Mouse (Mus musculus) forebrain, embryonic 14.5 days (tissue): Measurements from ENCODE around the gene Fgfr2. TPM values are rescaled to one million over a fixed set of nuclear protein-coding genes. Genes with fewer than 3 reads are reported as not detected.
A peak's percentile ranks its signal among the peaks of the same experiment; 100 is the strongest.

Experiments
- ATAC-seq: fragments of 200-750 bp; cut with Nextera tagmentation; 2 replicates; pipeline ENCODE4 v1.8.0; 2017; ENCODE audit warnings: mild to moderate bottlenecking, moderate library complexity
- DNase-seq: peaks from one replicate; pipeline ENCODE4 v3.0.0-alpha.2; 2015; ENCODE audit warnings: low spot score
- H3K27ac ChIP-seq: fragments of 300-500 bp; sonication (generic); 2 replicates; pipeline ENCODE4 v1.5.1; 2014; ENCODE audit warnings: low read depth, mild to moderate bottlenecking, control low read depth, low read length, moderate library complexity
- H3K27me3 ChIP-seq: fragments of 300-500 bp; sonication (generic); replicated peaks from 2 replicates; pipeline ENCODE4 v1.6.1; 2014; ENCODE audit warnings: low read length, control low read depth, mixed read lengths; ENCODE audit not compliant: control insufficient read depth, insufficient read depth
- H3K36me3 ChIP-seq: fragments of 300-500 bp; sonication (generic); 2 replicates; pipeline ENCODE4 v1.6.1; 2014; ENCODE audit warnings: low read length, control low read depth; ENCODE audit not compliant: control insufficient read depth, insufficient read depth
- H3K4me1 ChIP-seq: fragments of 300-500 bp; sonication (generic); 2 replicates; pipeline ENCODE4 v1.6.1; 2014; ENCODE audit warnings: antibody characterized with exemption, low read length, control low read depth; ENCODE audit not compliant: control insufficient read depth, insufficient read depth
- H3K4me2 ChIP-seq: fragments of 300-500 bp; sonication (generic); 2 replicates; pipeline ENCODE4 v1.6.1; 2014; ENCODE audit warnings: mild to moderate bottlenecking, control low read depth, low read length
- H3K4me3 ChIP-seq: fragments of 300-500 bp; sonication (generic); 2 replicates; pipeline ENCODE4 v1.5.1; 2014; ENCODE audit warnings: low read depth, low read length, control low read depth
- H3K9ac ChIP-seq: fragments of 300-500 bp; sonication (generic); 2 replicates; pipeline ENCODE4 v1.6.1; 2014; ENCODE audit warnings: mild to moderate bottlenecking, low read length, control low read depth, moderate library complexity
- H3K9me3 ChIP-seq: fragments of 300-500 bp; sonication (generic); replicated peaks from 2 replicates; pipeline ENCODE4 v1.6.1; 2016; ENCODE audit warnings: low read length, control low read depth, mixed read lengths; ENCODE audit not compliant: control insufficient read depth
- WGBS: fragments of 180-500 bp; shearing (Covaris S2); extraction: QIAGEN DNeasy Blood & Tissue Kit; methylation state at CpG from one replicate; pipeline ENCODE4 v1.1.7; 2014; 5-methylcytosine and 5-hydroxymethylcytosine counted together
- polyA plus RNA-seq: library from polyadenylated mRNA; unstranded; fragments of >200 nt; fragmentation: Nextera tagmentation; extraction: Ambion mirVana; gene quantifications from 2 replicates; pipeline ENCODE4 v1.2.1, GENCODE M21; 2014

Fgfr2 gene
- polyA plus RNA-seq, 1 experiment from 2014 or later: 35.9 TPM

DNA sequence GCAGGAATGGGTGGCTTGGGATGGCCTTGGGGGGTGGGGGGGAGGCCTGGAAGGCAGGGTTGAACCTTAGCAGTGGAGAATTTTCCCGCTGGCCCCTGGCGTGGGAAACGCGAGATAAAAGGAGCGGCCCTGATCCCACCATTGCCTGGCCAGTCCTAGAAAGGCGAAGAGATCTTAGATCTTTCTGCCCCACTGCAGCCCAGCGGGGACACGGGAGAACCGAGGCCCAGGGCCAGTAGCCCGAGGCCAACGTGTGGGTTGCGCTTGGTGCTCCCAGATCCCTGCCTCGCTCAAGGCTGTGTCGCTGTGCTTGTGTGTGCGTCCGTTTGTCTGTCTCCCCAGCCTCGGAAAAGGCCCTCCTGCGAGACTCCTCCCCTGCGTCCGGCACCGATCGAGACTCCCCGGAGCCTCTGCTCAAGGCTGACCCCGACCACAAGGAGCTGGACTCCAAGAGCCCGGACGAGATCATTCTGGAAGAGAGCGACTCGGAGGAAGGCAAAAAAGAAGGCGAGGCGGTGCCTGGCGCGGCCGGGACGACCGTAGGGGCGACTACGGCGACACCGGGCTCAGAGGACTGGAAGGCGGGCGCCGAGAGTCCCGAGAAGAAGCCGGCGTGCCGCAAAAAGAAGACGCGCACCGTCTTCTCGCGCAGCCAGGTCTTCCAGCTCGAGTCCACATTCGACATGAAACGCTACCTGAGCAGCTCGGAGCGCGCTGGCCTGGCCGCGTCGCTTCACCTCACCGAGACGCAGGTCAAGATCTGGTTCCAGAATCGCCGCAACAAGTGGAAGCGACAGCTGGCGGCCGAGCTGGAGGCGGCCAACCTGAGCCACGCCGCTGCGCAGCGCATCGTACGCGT is 1579.3 kb downstream of the Fgfr2 start:
- no peak for DNase-seq
- H3K4me2 ChIP-seq: 0 out of 2 replicates have a peak overlapping the region, but pooled peaks have one; percentile 53
- WGBS: under 1% methylated on average over 73 of the region's 75 CpGs

DNA sequence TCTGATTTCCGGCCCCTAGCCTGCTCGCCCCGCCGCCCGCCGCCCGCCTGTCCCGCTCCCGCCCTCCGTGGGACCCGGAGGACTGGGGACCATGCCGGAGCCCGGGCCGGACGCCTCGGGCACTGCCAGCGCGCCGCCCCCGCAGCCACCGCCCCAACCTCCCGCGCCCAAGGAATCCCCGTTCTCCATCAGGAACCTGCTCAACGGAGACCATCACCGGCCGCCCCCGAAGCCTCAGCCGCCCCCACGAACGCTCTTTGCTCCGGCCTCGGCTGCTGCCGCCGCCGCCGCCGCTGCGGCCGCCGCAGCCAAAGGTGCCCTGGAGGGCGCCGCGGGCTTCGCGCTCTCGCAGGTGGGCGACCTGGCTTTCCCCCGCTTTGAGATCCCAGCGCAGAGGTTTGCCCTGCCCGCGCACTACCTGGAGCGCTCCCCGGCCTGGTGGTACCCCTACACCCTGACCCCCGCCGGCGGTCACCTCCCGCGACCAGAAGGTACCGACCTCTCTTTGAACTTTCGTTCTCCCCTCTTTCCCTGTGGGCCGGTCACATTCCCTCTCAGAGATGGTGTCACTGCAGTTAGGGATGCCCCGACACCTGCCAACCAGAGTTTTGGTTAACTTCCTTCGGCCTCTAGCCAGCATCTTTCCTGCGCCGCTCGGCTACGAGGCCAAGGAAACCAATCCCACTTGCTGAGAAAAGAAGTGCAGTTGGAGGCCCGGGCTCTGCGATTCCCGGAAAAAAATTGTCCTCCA is 1580.1 kb downstream of the Fgfr2 start:
- Histone ChIP-seq H3K9me3 (no peaks in the 10 kb centered on the region), H3K27ac (no peak overlapping the region), H3K4me1 (peaks cover 6% of the 10 kb centered on the region; the same call in 1 of the 2 replicates), H3K4me2 (peak overlapping the region; percentile 53), H3K27me3 (peaks cover 96% of the 10 kb centered on the region), H3K36me3 (no peaks in the 10 kb centered on the region), H3K9ac (no peak overlapping the region), H3K4me3 (peak overlapping the region; percentile 24)
- ATAC-seq (no peak), DNase-seq (no peak)
- 2% methylated on average over 46 of the region's 71 CpGs for WGBS

More for the DNA sequence above, 1579.3 kb downstream of the Fgfr2 start:
- no peaks in the 10 kb centered on the region for H3K36me3 ChIP-seq
- peak overlapping the region; percentile 9; the same call in 1 of the 2 replicates for H3K4me3 ChIP-seq
- no peak for ATAC-seq
- peaks cover 96% of the 10 kb centered on the region for H3K27me3 ChIP-seq
- H3K9me3 ChIP-seq: no peaks in the 10 kb centered on the region
- 0 out of 2 replicates have a peak overlapping the region, but pooled peaks have one; percentile 27 for H3K27ac ChIP-seq
- no peak overlapping the region for H3K9ac ChIP-seq
- H3K4me1 ChIP-seq: peaks cover 6% of the 10 kb centered on the region; the same call in 1 of the 2 replicates

DNA sequence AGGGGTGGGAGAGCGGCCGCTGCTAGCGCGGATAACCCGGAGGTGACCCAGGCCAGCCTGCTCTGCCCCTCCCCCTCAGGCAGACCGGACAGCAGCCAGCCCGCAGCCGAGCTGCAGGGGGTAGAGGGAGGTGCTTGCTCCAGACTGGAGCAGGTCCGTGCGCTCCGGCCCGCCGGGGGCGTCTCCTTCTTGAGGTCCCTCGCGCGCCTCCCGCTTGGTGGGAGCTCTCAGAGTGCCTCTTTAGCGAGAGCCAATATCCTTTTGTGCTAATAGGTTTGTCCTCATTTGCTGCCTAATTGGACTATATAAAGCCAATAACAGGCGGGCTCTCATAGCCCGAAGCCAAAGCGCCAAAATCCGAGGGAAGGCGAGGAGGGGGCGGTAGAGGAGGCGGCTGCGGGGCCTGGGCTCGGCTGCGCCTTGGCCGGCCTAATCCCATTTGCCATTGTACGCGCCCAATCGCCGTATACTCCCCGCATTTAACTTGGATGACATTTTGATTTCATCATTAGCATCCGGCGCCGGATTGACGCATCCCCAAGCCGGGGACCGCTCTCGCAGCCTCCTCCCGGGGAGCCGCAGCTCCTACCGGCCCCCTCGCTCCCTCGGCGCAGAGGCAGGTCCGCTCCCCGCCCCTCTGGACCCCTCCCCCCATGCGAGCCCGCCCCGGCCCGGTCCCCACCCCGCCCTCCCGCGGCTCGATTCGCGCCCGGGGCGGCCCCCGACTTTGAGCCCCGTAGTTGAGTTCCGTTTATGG is 1580.9 kb downstream of the Fgfr2 start, which contains the start of gene Hmx3:
Gene Hmx3, plus strand, starts transcription at position 753 of the 757 bp plus-strand sequence.
- Histone ChIP-seq H3K4me3 (peak within 1 kb of the TSS; percentile 24), H3K4me2 (peak within 1 kb of the TSS; percentile 53), H3K27ac (no peak within 1 kb of the TSS), H3K4me1 (peaks cover 6% of the 10 kb centered on the region; the same call in 1 of the 2 replicates), H3K36me3 (no peaks in the 10 kb centered on the region), H3K27me3 (peaks cover 96% of the 10 kb centered on the region), H3K9ac (no peak within 1 kb of the TSS), H3K9me3 (no peaks in the 10 kb centered on the region)
- peak; percentile 74 for ATAC-seq
- DNase-seq: peak; percentile 76
- WGBS: 0% methylated on average over 61 of the region's 65 CpGs

DNA sequence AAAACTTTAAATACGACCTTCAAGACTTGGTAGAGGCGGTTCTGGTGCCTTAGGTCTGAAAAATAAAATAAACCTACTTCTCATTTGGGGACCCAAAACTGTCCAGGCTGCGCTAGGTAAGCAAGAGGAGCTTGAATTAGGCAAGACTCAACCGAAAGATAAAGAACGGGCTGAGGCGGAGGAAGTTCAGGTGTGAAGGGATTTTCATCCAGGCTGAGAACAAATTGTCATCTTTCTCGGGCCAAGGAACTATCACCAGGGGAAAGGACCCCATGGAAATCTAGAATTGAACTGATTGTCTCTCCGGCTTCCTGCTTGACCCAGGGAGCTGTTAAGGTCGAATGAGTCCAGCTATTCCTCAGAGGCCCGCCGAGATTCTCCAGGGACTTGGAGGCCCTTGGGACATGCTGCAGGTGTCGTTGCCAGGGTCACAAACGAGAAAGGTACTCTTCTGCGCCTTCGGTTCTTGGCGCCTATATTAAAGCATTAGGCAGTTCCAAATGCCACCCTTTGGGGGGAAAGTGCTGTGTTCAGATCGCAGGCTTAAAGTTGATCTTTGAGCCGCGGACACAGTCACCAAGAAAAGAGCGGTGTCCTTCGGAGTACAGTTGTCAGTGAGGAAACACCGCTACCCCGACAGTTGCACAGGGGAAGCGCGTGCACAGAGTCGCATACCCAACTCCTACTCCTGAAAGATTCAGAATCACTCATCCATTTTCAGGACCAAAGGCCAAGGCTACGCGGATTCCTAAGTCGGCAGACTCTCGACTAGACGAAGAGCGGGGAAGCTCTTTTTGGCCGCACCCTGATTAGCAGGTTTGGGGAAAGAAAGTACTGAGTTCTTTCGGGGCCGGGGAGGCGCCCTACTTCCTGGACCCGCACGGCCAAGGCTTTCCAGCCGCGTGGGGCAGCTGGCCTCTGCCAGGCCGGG is 1581.7 kb downstream of the Fgfr2 start:
- no peak for ATAC-seq
- no peak for DNase-seq
- Histone ChIP-seq H3K36me3 (no peaks in the 10 kb centered on the region), H3K27ac (no peak overlapping the region), H3K4me1 (peaks cover 6% of the 10 kb centered on the region; the same call in 1 of the 2 replicates), H3K9ac (no peak overlapping the region), H3K27me3 (peaks cover 91% of the 10 kb centered on the region), H3K4me2 (peak overlapping the region; percentile 53), H3K4me3 (0 out of 2 replicates have a peak overlapping the region, but pooled peaks have one; percentile 24), H3K9me3 (no peaks in the 10 kb centered on the region)
- 1% methylated on average over 41 of the region's 41 CpGs for WGBS

DNA sequence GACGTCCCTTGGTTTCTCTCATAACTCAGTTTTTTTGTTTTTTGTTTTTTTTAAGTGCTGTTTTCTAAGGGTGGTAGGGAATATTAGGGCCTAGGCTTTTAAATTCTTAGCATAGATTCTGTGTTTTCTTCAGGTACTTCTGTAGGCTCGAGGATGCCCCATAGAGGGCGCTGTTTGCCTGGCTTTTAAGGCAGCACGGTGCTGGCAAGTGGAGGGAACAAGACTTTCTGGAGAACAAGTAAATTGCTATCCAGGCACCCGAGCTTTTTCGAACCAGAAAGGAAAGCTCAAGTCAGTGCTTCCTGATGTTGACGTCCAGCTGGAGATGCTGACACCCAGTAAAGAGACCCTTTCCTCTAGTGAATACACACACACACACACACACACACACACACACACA is 1583.2 kb downstream of the Fgfr2 start:
- WGBS: 1% methylated on average over 7 of the region's 7 CpGs
- peak; percentile 72 for ATAC-seq

DNA sequence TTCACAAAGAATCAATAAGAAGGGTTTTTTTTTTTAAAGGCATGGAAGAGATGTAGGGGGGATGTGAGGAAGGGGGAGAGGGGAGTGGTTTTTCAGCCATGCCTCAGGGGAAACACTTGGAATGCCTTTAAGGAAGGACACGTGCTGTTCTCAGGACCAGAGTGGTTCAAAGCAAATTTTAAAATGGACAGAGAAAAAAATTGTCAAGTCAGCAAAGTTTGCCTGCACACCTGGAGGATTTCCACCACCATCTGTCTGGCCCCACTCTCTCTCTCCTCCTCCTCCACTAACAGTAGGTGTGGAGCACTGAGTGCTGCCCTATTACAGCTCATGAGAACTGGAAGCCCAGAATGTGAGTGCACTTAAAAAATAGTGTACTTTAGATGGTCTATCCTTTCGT is 1619.4 kb downstream of the Fgfr2 start:
- no peak for ATAC-seq

More for the DNA sequence above, 1583.2 kb downstream of the Fgfr2 start:
- Histone ChIP-seq H3K27me3 (peaks cover 79% of the 10 kb centered on the region), H3K9me3 (no peaks in the 10 kb centered on the region), H3K27ac (no peak overlapping the region), H3K9ac (no peak overlapping the region), H3K4me3 (no peak overlapping the region), H3K36me3 (no peaks in the 10 kb centered on the region), H3K4me2 (no peak overlapping the region), H3K4me1 (peaks cover 6% of the 10 kb centered on the region; the same call in 1 of the 2 replicates)
- peak; percentile 93 for DNase-seq

DNA sequence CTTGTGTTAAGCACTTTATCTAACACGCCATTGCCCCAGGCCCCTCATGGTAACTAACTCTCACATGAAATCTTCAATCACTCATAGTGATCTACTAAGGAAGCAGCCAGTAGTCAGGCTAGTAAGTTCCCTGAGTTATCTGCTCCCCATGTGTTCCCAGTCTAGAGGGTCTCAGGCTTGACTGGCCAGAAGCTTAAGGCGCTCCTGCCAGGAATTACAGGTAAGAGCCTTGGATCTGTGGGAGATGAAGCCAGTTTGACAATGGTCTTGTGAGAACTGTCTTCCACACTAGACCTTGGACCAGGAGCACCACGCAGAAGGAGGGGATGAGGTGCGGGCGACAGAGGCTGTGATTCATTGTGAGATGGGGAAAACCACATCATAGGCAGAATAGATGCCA is 1644.7 kb downstream of the Fgfr2 start:
- H3K9me3 ChIP-seq: no peaks in the 10 kb centered on the region
- ATAC-seq (no peak), DNase-seq (no peak)
- 96% methylated on average over 5 of the region's 5 CpGs for WGBS
- no peak overlapping the region for H3K27ac ChIP-seq
- peaks cover 14% of the 10 kb centered on the region for H3K27me3 ChIP-seq
- no peaks in the 10 kb centered on the region for H3K4me1 ChIP-seq
- no peak overlapping the region for H3K9ac ChIP-seq
- no peaks in the 10 kb centered on the region for H3K36me3 ChIP-seq
- H3K4me3 ChIP-seq: no peak overlapping the region
- H3K4me2 ChIP-seq: no peak overlapping the region

More for the DNA sequence above, 1619.4 kb downstream of the Fgfr2 start:
- 90% methylated on average over 2 of the region's 2 CpGs for whole genome bisulfite sequencing
- H3K36me3 ChIP-seq: no peaks in the 10 kb centered on the region
- H3K27ac ChIP-seq: no peak overlapping the region
- DNase-seq: no peak
- H3K9ac ChIP-seq: no peak overlapping the region
- no peak overlapping the region for H3K4me3 ChIP-seq
- H3K4me2 ChIP-seq: no peak overlapping the region
- no peaks in the 10 kb centered on the region for H3K27me3 ChIP-seq
- no peaks in the 10 kb centered on the region for H3K9me3 ChIP-seq
- no peaks in the 10 kb centered on the region for H3K4me1 ChIP-seq
